Mouse (Mus musculus) cerebellum, postnatal 25 days (tissue): Measurements from ENCODE around the gene Bcl2l1.

ENCODE experiments used
- DNase-seq, 2 experiments: peaks; one replicate each; pipeline ENCODE4 v3.0.0; 2021; ENCODE audit warnings: mixed read lengths in 2 of 2

The Bcl2l1 gene

DNA sequence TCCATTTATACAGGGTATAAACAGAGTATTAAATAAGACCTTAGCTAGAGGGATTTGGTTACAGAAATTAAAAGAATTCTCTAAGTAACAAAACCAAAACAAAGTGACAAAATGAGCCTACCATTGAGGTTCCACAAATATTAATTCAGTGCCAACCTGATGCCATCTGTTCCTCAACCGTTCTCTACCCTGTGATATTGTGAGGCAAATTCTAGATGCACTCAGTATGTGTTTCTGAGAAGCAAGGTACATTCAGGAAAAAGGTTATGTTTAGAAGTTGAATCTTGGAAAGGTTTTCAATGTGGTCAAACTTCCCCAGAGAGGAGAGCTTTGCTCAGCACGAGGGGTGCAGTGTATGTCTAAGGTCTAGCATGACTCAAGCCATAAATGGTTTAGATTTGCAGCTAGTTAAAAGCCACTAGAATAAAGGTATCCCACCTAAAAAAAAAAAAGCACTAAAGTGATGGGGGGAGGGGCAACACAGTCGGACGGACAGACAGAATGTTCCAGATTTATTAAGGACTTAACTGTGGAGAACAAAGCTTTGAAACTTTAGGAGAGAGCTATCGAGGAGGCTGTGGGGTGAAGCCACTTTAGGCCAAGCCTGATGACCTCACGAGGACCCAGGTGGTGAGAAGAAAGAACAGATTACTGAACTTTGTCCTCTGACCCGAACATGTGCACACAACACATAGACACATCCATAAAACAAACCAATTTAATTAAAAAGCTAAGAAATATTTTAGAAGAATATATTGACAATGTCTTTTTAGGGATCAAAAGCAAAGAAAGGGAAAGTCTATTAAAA is 31.4 kb downstream of the Bcl2l1 start:
- peak in 1 of 2 experiments; percentile 58 for DNase-seq

DNA sequence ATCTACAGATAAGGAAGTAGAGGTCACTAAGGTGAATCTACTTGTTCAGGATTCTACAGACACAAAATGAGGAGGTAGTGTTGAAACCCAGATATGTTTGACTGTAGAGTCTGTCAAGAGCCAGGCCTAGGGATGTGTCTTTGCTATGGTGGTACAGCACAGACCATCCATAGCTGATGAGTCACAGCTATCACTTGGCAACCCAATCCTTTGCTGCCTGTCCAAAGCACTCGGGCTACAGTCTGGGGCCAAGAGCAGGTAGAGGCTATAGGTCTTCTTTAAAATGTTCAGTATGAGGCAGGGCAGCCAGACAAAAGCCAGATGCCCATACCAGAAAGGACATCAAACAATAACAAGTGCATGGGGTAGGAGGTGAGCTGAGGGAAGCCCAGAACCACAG is 33.9 kb downstream of the Bcl2l1 start:
- DNase-seq = peak; percentile 21 to 44

- peak; percentile 38 to 49 for DNase-seq
Measured at GRCm38 (mm10) chr2:152794281-152794827, 37.2 kb downstream of the Bcl2l1 start.

DNA sequence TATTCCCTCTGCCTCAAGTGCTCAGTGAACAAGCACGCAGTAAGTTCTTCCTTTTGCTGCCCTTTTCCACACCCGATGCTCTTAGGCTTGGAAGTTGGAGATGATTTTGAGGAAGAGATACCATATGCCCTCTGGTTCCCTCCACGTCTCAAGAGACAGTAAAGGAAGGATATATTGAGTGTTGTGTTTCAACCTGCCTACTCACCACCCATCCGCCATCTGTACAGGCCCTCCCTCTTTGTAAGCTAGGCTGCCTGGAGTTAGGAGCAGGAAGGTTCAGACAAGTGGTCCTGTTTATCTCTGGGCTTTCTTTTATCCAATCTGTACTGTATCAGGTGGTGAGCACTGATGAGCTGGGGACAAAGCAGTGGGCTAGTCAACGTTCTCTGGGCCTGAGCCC is 38.1 kb downstream of the Bcl2l1 start:
- peak; percentile 6 to 17 for DNase-seq

GRCm38 (mm10) chr2:152792461-152792860 is 39.1 kb downstream of the Bcl2l1 start:
- DNase-seq = peak; percentile 11 to 19

DNA sequence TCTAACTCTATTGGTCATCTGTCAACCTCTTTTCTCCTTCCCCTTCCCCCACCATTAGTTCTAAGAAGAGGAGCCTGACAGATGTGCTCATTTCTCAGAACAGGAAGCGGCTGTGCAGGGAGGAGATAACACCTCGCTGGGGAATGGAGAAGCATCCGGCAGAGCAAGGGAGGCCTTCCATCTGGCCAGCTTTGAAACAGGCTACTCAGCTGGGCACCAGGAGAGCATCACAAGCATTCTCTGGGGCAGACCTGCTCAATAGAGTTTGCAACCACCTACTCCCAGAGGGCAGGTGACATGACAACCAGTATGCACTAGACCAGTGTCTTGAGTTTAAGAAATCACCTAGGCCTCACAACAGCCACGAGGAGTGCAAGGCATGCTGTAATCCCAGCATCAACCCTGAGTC is 41.9 kb downstream of the Bcl2l1 start:
- peak; percentile 18 to 36 for DNase-seq

DNA sequence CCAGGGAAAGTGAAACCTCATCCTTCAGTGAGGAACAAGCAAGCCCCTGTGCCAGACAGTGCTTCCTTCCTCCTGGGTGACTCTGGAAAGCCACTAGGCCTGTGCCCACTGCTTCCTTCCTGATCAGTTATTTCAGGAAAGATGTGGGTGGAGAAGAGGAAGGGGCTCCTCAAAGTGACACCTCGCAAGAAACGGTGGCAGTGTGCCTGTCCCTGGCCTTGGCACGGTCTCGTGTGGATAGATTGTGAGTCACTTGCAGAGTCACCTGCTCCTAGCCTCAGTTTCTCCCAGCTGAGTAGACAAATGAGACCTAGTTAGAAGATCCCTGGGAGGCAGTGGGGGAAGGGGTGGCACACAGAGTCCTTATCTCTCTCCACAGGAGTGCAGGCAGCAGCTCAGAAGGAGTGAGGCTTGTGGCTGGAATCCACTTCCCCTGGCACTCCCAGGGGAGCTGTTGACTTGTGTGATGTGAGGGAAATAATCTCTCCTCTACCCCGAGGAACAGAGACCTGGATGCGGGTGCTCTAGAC is 42.6 kb downstream of the Bcl2l1 start:
- peak; percentile 62 to 63 for DNase-seq

- DNase-seq = peak in 1 of 2 experiments; percentile 12
Measured at GRCm38 (mm10) chr2:152787543-152787942, 44.0 kb downstream of the Bcl2l1 start.

- peak; percentile 18 to 49 for DNase-seq
Measured at GRCm38 (mm10) chr2:152787136-152787535, 44.4 kb downstream of the Bcl2l1 start.

DNA sequence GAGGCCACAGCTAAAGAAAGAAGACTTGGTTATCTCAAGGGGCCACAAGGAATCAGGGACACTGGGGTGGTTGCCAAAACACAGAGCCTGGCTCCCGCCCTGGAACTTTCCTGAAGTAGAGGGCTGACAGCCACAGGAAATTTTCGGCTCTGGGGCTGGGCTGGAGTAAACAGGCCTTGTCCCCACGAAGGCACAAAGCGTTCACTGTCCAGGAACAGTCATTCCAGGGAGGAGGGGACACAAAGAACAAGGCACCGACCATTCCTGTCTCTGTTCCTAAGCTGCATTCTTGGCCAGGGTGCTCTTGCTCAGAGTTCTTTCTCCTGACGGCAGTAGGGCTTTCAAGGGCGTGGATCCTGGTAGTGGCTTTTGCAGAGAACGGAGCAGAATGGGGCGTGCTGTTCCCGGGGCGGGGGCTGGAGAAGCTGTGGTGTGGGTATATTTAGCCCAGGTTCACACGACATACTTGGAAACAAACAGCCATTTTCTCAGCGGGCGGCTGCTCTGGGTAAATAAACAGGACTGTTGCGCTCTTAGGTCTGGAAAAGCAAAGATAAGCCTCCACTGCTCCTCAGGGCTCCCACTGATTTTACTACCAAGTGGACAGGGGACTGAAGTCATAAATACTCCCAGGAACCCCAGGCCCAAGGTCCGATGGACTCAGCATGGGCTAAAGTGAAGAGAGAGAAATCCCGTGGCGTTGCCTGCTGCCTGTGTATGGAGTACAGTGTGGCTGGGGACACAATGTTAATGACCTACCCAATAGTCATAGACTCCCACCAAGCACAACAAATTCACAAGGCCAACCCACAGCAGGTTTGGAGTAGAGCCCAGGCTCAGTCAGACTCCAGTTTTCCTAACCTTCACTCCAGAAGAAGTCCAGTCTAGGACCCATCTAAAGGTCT is 45.8 kb downstream of the Bcl2l1 start:
- peak; percentile 87 to 89 for DNase-seq

DNA sequence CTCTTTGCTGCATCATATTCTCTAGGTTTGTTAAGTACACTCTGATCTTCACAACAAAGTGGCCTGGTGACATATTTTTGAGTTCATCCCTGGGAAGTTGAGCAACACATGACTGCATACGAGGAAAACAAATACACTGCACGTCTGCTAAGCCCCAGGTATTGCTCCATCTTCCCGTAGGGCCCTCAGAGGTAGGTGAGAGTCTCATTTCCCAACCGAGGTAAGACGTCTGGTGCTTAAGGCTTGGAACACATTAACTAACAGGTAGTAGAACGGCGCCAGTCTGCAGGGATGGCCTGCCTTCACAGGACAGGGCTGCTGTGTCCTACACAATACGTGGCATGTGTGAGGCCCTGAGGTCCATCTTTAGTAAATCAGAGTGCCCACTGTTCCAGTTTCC is 46.9 kb downstream of the Bcl2l1 start:
- DNase-seq = peak in 1 of 2 experiments; percentile 24

DNA sequence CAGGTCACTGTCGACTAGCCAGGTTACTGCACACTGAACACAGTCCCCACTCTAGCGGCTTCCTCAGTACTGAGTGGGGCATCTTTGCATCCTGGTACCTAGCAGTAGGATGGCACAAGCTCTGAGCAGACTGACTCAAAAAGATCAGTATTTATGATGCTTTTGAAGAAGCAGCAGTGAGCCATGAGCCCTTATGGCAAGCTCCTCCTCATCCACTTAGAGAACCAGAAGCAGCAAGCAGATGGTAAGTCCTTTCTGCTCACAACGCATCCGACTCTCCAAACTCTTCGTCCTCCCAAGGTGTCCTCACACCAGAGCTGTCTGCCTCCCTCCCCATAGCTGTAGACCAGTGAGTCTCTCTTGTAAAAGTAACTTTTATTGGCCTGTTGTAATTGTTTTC is 48.3 kb downstream of the Bcl2l1 start:
- peak in 1 of 2 experiments; percentile 14 for DNase-seq

DNA sequence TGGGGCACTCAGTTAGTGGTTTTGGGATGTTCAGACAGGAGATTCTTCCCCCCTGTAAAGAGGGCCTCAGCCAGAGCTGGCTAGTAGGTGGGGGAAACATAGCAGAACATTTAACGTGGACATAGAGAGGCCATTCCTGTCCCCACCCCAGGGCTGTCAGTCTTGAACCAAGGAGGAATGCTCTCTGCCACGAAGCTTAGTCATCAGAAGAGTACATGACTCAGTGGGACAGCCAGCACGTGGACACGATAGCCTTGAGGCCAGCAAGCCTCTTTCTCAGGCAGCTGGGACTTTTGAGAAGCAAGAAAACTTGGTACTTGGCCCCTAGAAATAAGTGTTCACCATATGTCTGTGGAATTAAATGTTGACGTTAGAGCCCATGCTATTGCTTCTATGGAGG is 48.9 kb downstream of the Bcl2l1 start:
- DNase-seq = peak in 1 of 2 experiments; percentile 18

DNA sequence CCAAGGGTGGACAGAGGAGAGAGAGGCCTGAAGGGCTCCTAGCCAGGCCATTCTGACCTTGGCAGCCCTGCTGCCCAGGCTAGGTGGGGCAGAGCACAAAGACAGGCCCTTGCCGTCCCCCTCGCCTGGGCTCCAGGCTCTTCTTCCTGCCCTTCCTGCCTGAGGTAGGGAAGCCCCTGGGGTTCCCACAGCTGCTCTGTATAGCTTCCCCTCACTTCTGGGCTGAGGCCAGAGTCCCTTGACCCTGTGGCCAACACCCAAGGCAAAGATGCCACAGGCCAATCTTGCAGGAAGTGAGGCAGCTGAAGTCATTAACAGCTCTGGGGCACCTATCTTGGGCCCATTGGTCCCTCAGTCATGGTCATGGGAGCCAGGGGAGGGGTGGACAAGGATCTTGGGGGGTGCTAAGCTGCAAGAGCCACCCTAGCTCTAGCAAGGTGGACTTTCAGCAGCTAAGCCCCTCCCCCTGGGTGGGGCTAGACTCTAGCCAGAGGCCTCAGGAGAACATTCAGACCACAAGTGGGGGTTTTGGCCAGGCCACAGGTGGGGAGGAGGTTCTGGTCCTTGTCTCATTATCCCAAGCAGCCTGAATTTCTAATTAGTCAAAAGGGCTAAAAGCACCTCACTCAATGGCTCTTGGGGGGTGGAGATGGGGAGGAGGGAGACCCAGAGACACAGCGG is 50.4 kb downstream of the Bcl2l1 start:
- peak in 1 of 2 experiments; percentile 33 for DNase-seq

GRCm38 (mm10) chr2:152780466-152780865 is 51.1 kb downstream of the Bcl2l1 start:
- DNase-seq = peak in 1 of 2 experiments; percentile 9

- no peak for DNase-seq
Measured at GRCm38 (mm10) chr2:152777081-152777480, 54.4 kb downstream of the Bcl2l1 start.

DNA sequence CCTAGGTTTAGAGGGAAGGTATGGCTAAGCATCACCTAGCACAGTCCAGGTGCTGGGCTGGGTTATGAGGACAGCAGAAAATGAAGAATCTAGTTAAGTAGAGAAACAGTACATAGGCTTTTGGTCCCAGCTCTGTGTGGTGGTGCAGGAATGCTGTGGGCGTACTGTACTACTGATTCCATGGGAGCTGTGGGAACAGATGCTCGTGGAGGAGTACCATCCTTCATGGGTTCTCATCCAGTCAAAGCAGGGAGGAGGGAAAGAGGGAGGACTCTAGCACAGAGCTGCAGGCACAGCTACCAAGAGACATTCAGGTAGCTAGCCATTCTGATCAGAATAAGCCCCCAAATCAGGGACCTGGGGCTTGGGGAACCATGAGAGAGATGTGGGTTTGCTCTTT is 55.1 kb downstream of the Bcl2l1 start:
- peak in 1 of 2 experiments; percentile 16 for DNase-seq

DNA sequence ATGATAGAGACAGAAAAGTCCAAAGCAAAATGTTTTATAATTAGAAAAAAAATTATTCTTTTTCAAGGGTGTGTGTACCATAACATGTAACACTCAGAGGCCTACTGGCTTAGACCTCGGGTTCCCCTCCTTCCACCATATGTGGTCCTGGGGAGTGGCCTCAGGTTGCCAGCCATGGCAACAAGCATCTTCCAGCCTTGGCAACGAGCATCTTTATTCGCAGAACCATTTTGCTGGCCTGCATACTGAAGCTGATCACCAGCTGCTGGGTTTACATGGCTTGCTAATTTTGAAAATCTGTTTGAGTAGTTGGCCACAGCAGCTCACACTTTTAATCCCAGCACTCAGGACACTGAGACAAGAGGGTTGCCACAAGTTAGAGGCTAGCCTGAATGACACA is 55.5 kb downstream of the Bcl2l1 start:
- DNase-seq = peak in 1 of 2 experiments; percentile 38

- no peak for DNase-seq
Measured at GRCm38 (mm10) chr2:152775357-152775756, 56.2 kb downstream of the Bcl2l1 start.

- DNase-seq = no peak
Measured at GRCm38 (mm10) chr2:152772231-152772630, 59.3 kb downstream of the Bcl2l1 start.

- DNase-seq = no peak
Measured at GRCm38 (mm10) chr2:152771571-152771970, 60.0 kb downstream of the Bcl2l1 start.

- no peak for DNase-seq
Measured at GRCm38 (mm10) chr2:152769677-152770076, 61.9 kb downstream of the Bcl2l1 start.
